Comparison of ENCODE assay signal across 15 mouse cellular contexts in the genomic region with DNA sequence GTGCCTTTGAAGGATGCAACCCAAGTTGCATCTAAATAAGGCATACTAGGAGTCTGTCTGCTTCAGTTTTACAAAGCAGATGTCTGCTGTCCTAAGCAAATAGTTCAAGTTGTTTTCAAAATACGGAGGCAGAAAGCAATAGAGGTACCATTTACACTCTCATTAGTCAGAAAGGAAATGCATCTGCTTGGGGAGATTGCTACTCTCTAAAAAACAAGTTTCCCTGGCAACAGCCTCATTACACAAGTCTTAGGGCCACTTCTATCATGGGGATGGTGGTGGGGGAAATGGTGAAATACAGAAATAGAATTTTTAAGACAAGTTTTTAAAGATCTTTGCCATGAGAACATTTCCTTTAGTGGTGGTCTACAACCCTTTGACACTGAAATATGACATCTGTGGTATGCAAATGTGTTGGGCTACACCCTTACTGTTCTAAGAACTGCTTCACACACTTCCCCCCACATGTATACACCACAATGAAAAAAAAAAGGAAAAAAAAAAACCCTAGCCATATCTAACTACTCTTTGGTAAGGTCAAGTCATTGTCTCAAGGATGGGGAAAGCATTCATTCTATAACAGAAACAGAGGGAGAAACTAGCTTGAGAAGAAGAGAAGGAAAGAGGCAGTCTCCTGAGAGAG. TPM values are rescaled to one million over a fixed set of nuclear protein-coding genes. Genes with fewer than 3 reads are reported as not detected.
DNase-seq lines count a peak whose midpoint lies in the region; ATAC-seq and TF ChIP-seq lines count a peak whose summit lies in the region.
"Had no signal": no experiment of that assay in that cellular context is flagged by ENCODE, and none has a peak within 500 bp of the region (broad histone marks: within the 10 kb centered on the region; RNA-seq: fewer than 3 reads in every experiment).

No protein-coding gene starts in this region.

- no peak overlapping the region for H3K4me3 ChIP-seq in layer of hippocampus, adult 2 months
- H3K4me3 ChIP-seq in forebrain, embryonic 12.5 days (replicated peaks) = no peak overlapping the region
- H3K4me3 ChIP-seq in kidney, embryonic 16.5 days (ENCODE audit: low read length) = no peak overlapping the region
- H3K4me3 ChIP-seq: heart, adult 2 months had no signal

- no peaks in the 10 kb centered on the region for H3K9me3 ChIP-seq in forebrain, embryonic 12.5 days
- no peaks in the 10 kb centered on the region for H3K9me3 ChIP-seq in kidney, embryonic 16.5 days (ENCODE audit: low read length)

- peak overlapping the region; percentile 27 for H3K4me2 ChIP-seq in forebrain, embryonic 12.5 days
- no peak overlapping the region for H3K4me2 ChIP-seq in kidney, embryonic 16.5 days (replicated peaks; ENCODE audit: low read depth, low read length)
- H3K4me2 ChIP-seq: hindbrain, embryonic 14.5 days had no signal

- DNase-seq in layer of hippocampus, adult 2 months (ENCODE audit: low spot score in 2 of 2) = no peak
- DNase-seq in layer of hippocampus, adult 9-11 months = no peak
- peak; percentile 39 for DNase-seq in CD4-positive, CD25-positive, alpha-beta regulatory T cell, adult 2 months (ENCODE audit: low read depth, low spot score)
- DNase-seq in right cerebral cortex, postnatal 25 days = no peak
- DNase-seq in left cerebral cortex, postnatal 36 days (ENCODE audit: low spot score in 2 of 2) = no peak
- DNase-seq: cerebellum, postnatal 14 days; heart, adult 2 months; lung, postnatal 10 days; retina, postnatal 1 day; thymus, postnatal 25 days had no signal

- WGBS in forebrain, embryonic 12.5 days = 7% methylated on average over 1 of the region's 1 CpGs
- WGBS in kidney, embryonic 16.5 days = 21% methylated on average over 1 of the region's 1 CpGs

- peaks cover 36% of the 10 kb centered on the region for H3K4me1 ChIP-seq in forebrain, embryonic 12.5 days
- no peaks in the 10 kb centered on the region for H3K4me1 ChIP-seq in kidney, embryonic 16.5 days (ENCODE audit: insufficient read depth, low read length)

- no peaks in the 10 kb centered on the region for H3K27me3 ChIP-seq in forebrain, embryonic 12.5 days
- no peaks in the 10 kb centered on the region for H3K27me3 ChIP-seq in kidney, embryonic 16.5 days (ENCODE audit: insufficient read depth, low read length)

- peak overlapping the region; percentile 55; the same call in 1 of the 2 replicates for H3K27ac ChIP-seq in layer of hippocampus, adult 2 months
- H3K27ac ChIP-seq in forebrain, embryonic 12.5 days = peak overlapping the region; percentile 75
- H3K27ac ChIP-seq in kidney, embryonic 16.5 days (ENCODE audit: low read length) = no peak overlapping the region
- H3K27ac ChIP-seq: heart, adult 2 months; hindbrain, embryonic 14.5 days; kidney, postnatal 0 days had no signal

- peak; percentile 58 for ATAC-seq in forebrain, embryonic 12.5 days (ENCODE audit: low FRiP score)
- peak; percentile 69 for ATAC-seq in monocyte, adult 5-6 weeks (replicated peaks; ENCODE audit: insufficient number of reproducible peaks, low FRiP score, low TSS enrichment, poor library complexity, severe bottlenecking)
- ATAC-seq in kidney, embryonic 16.5 days (ENCODE audit: low FRiP score, low TSS enrichment) = no peak

- no peak overlapping the region for H3K9ac ChIP-seq in forebrain, embryonic 12.5 days
- no peak overlapping the region for H3K9ac ChIP-seq in kidney, embryonic 16.5 days (replicated peaks; ENCODE audit: low read length)
- H3K9ac ChIP-seq: hindbrain, embryonic 14.5 days had no signal

- H3K36me3 ChIP-seq in forebrain, embryonic 12.5 days (replicated peaks) = no peaks in the 10 kb centered on the region
- no peaks in the 10 kb centered on the region for H3K36me3 ChIP-seq in kidney, embryonic 16.5 days (ENCODE audit: insufficient read depth, low read length)

- intact Hi-C loops in left cerebral cortex, postnatal 36 days (cut with DNase I) = no loop called here

- TF ChIP-seq CTCF in layer of hippocampus, adult 2 months (conservative IDR thresholded peaks at IDR 0.05) = no peak

RNA-seq across cellular contexts. Expression of gene D1Ertd622e, which starts 38.5 kb away (rescaled TPM):
- total RNA-seq in layer of hippocampus, adult 2 months (2021) = 10 to 100 TPM; 42.1 to 42.8 TPM
- 44.1 and 52.2 TPM in 2 replicates for polyA plus RNA-seq in forebrain, embryonic 12.5 days (2016; fragmentation: Nextera tagmentation; extraction: Ambion mirVana)
- total RNA-seq in monocyte, adult 5-6 weeks (2017) = 115 to 144 TPM (median 137 TPM) in 3 replicates
- polyA plus RNA-seq in kidney, embryonic 16.5 days (2015; fragmentation: Nextera tagmentation; extraction: Ambion mirVana) = 22.0 and 24.0 TPM in 2 replicates
- total RNA-seq in left cerebral cortex, postnatal 36 days (2021) = 10 to 100 TPM; 76.9 to 86.9 TPM
